Mouse (Mus musculus) T-helper 17 cell (primary cell): ENCODE measurements around the gene Prima1.

Experiments
- in situ Hi-C, 2 experiments: fragments of 300-600 bp; cut with MboI, MseI; formaldehyde crosslinking; loops; 1 replicate in 1 of 2; 2 replicates in 1 of 2; pipeline ENCODE4 v1.15.1; 2025; ENCODE audit warnings: high pct_unique_total_duplicates in 2 of 2

Gene Prima1

DNA sequence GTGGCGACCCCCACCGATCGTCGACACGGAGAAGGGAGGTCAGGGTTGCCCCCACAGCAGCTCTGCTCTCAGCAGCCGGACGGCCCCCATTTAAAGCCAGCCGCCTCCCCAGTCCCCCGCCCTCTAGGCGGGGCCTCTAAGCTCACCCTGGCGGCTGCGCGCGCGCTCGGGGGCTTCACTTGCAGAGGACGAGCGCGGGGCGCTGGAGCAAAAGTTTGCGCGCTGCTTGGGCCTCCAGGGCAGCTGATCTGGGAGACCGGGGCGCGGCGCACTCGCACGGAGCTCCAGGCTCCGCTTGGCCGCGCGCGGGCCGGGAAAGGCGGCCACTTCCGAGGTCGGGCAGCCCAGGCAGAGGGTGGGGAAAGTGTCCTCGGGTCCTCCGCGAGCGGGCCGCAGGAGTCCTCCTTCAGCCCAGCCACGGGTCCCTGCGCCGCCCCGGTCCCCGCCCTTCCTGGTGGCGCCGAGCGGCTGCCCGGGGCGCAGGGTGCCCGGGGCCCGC lies at the start of gene Prima1:
Gene Prima1 (minus strand): TSS at position 68 of the 499 bp plus-strand sequence.
- in situ Hi-C loops: no loop called here

DNA sequence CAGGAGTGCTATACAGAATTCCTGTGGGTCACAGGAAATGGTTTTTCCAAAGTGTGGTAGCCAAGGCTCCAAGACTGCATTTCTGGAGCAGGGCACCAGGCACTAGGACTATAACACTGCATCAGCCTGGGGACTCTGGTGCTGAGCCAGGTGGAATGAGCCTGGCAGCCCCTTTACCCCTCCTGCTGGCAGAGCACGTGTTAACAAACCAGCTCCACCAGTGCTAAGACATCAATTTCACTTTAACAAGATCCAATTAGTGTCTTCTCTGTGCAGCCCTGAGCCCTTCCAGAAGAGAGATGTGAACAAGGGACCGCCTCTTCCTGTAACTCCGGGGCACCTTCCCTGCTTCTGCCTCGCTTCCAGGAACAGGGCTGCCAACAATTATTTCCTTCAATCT lies 45.3 kb upstream of the Prima1 start:
- in situ Hi-C loops: no loop called here

DNA sequence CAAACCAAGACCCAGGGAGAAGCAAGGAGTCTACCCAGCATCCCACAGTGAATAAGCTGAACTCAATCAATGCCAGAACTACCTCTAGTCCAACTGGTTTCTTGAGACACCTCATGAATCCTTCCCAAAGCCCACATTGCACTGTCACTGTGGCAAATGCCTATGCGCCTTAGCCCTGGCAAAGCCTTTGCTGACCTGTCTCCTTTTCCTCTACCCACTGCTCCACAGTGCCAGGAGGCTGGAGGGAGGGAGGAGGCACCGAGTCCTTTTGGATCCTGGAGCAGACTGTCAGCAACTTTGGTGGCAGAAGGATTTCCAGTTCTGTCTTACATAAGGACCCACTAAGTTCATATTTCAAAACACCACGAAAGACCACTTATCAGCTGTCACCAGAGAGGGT lies 41.5 kb upstream of the Prima1 start:
- in situ Hi-C loops: no loop called here

DNA sequence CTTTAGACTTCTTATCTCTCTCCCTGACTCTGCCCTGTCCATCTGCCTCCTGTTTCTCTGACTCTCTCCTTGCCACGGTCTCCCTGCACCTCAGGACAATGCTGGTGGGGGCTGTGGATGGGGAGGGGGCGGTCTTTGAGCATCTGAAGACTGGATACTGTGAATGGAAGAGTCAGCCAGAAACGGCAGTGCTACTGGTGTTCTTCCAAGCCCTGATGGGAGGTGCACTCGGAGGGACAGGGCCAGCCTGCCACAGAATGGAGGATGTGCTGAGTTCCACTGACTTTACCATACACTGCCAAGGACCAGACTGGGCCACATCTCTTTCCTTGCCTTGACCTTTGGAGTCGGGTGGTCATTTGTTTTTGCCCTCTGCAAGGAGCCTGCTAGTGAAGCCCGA lies 41.0 kb upstream of the Prima1 start:
- in situ Hi-C loops: no loop called here

DNA sequence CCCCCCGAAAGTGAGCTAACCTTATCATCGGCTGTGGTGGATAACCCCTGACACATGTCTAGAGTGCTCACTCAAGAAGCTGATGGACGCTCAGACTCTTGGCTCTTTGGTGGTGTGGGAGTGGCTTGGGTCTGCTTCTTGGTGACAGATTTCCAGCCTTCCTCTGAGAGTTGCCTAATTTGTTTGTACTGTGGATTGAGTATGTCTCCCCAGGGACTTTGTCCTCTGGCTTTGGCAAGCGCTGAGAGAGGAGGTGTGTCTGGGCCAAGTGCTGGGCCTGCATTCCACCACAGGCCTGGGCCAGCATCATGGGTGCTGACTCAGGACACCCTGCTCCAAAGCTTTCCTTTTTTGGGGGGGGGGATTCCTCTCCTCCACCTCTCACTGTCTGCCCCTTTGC lies 40.0 kb upstream of the Prima1 start:
- in situ Hi-C loops: no loop called here

DNA sequence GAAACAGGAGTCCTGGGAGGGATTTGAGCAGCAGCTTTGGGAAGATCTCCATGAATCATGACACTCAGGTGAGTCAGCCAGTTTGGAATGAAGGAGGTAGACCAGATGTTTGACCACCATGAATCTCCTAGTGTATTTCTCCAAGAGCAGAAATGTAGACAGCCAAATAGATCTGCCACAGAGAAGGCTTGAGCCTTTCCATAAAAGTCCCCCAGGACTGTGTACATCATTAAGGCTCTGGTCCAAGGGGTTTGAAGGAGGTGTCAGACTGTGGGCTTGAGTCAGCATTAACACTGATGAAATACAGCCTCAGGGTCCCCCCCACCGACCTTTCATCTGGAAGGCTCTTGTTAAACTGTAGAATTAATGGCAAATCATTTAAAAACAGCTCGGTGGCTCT lies 39.5 kb upstream of the Prima1 start:
- in situ Hi-C loops: no loop called here

DNA sequence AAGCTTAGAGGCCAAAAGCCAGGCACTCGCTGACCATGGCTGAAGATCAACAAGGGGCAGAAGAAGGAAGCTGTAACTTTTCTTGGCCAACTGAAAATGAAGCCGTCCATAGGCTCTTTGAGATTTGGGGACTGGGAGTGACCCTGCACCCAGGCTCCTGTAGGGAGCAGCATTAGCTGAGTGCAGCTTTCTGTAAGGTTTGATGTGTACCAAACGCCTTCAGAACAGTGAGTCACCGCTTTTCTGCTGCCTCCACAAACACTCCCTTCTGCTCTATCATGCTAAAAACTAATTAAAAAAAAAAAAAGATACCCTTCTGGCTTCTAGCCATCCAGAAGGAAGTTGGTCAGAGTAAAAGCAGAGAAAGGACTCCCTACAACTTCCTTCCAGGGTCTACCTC lies 34.5 kb upstream of the Prima1 start:
- in situ Hi-C loops: no loop called here

DNA sequence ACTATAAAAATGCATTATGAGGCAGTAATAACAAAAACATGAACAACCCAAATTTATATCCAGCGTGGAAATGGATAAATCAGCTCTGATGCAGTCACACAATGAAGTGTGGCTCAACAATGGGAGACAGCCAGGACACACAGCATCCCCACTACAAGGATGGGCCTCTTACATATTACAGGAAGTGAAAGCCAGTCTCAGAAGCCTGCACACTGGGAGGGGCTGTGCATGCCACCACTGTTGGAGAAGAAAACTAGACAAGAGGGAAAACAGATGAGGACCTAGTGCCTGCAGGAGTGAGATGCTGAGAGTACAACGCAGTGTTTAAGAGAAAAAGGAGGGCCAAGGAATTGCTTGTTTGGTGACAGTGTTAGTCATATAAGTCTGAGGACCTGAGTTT lies 31.8 kb upstream of the Prima1 start:
- in situ Hi-C loops: no loop called here

DNA sequence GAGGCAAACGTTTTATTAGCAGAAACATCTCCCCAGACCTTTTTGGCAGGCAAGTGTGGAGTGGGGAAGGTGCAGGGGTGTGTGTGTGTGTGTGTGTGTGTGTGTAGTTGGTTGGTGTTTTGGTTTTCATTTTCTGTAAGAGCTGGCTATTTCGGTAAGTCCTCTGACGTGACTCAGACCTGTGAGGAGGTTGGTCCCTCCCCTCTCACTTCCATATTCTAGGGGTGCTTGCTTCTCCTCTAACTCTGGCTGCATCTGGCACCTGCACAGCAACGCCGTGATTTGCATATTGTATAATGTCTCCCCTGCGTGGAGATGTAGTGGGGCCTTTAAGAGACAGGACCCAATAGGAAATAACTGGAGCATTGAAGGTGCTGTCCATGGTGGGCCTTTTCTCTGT lies 31.1 kb upstream of the Prima1 start:
- in situ Hi-C loops: no loop called here

DNA sequence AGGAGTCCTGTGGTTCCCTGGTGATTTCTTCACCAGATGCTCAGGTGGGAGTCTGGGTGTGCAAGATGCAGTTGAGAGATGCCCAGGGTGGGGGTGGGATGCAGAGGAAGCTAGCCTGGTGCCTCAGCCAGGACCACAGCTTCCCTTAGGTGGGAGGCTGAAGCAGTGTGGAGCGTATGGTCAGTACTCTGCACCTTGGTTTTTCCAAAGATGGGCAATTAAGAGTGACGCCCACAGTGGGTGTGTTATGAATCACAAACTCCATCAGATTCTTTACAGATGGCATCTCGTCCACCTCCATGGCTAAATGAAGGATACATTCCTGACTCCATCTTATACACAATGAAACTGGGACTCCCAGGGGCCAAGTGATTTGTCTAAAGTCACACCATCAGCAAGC lies 30.2 kb upstream of the Prima1 start:
- in situ Hi-C loops: no loop called here

DNA sequence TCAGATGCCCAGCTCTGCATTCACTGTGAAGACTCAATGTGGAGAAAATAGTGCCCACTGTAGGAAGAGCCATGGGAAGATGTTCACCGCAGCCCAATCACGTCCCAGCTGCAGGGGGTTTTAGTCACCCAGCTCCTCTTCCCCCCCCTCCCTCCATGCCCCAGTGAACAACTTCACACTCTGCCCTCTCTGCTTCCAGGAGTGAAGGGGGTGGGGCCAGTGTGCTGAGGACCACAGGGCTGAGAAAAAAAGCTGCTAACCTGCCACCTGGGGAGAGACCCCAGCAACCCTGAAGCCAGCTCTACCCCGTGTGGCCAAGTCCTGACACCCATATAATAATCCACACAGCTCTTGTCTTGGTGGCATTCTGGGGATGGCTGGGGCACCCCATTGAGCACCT lies 24.7 kb upstream of the Prima1 start:
- in situ Hi-C loops: no loop called here

DNA sequence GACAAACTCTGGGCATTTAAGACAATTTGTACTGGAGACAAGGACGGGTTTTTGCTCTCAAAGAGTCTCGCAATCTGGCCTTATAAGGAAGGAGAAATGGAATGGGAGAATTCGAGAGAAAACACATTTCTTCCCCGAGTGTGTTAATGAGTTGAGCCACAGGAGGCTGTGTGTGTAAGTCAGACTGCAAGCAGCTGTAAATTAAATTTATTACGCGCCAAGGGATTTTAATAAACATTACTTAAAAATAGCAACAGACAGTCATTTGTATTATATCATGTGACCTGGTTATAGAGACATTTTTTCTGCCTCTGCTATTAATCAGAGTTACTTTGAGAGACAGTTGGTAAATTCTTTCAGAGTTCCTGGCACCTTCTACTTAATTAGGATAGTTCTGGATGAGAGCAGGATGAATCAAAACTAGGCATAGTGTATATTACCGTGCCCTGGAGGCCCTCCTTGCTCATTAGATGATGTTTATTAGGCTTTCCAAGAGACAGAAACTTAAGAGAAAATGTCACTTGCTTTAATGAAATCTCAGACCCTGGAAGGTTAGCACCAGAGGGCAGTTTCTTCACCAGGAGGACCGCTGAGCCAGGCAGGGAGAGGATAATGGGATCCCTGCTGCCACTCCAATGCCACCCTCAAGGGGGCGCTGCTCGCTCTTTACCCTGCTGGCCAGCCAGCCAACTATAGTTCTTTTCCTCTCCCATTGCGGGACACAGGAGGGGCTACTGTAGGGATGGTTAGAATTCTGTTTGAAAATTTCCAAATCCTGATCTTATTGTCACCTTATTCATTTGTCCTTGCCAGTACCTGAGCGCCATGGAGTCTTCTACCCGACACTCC lies 20.3 kb upstream of the Prima1 start:
- in situ Hi-C loops: no loop called here

DNA sequence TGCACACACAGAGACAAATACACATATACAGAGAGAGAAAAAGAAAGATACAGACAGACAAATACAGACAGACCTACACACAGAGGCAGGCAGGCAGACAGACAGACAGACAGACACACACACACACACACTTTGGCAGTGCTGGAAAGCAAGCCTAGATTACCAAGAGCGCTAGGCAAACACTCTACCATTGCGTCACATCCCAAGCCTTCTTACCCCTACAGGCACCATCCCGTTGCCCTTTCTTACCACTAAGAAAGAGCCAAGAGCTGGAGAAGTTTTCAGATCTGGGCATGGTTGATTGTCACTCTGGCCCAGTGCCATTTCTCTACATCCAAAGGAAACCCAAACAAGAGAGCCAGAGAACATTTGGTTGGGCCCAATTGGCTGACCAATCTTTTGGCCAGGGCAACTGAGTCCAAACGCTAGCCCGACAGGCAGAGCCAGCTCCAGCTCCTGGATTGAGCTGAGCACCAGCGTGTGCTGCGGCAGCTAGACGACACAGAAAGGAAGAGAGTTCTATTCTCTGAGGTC lies 11.0 kb upstream of the Prima1 start:
- in situ Hi-C loops: no loop called here

DNA sequence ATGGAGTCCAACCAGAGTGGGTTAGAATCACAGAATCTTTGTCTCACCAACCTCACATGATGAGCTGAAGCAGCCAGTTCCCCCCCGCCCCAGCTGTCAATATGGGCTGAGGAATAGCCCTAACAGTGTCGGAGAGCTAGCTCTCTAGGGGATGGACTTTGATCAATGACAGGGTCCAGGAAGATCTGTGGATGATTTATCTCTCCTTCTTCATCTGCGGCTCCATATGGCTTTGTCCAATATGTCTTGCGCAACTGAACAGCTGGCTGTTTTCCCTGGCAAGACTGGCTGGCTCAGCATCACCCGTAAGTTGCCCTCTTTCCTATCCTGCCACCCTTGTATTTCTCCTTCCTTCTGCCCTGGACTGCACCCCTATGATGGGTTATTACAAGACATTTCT lies 9.2 kb upstream of the Prima1 start:
- in situ Hi-C loops: no loop called here

DNA sequence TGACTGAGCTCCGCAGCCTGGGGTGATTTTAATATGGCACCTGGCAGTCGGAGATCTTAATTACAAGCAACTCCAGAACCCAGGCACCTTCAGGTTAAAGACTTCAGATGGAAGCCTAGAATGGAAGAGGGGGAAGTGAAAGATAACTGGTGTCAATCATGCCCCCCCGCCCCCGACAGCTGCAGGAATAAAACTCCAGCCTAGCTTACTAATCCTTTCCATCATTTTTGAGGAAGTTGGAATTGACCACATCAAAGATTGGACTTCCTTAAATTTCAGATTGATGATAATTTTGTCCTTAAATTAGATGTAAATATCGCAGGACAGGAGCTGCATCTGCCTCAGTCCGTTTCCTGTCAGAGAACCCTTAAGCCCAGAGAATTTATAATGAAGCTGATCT lies 8.4 kb upstream of the Prima1 start:
- in situ Hi-C loops: no loop called here

DNA sequence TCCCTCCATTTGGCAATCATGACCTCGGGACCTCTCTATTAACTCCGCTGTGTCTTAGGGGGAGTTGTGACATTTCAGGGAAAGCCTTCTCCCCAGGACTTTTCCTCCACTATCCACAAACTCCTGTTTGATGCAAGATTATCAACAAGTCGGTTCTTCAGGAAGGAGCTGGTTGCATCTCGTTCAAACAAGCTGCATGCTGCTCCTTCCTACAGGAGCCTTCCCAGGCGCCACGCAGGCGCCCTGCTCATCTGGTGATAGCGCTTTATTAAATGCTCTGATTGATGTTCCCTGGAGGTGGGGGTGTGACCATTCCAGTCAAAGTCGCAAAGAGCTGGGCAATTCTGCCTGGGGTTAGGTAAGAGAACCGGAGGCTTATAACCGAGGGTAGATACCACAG lies 1.1 kb upstream of the Prima1 start:
- in situ Hi-C loops: no loop called here

DNA sequence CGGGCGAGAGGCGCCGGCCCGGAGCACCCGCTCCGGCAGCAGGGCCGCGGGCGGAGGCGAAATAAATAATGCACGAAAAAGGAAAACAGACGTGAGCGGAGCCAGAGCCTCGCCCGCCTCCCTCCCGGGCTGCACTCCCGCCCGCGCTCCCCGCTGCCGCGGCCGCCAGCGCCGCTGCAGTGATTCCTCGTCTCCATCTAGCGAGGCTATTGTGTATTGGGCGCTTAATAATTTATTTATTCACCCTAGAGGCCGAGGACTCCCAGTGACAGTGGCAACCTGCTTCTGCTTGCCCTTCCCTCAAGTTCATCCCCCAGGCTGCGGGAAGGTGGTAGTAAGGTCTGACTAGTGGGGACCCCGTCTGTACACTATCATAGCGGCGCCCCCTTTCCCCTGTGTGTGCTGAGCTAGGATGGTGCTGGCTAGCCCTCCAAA lies 658 bp upstream of the Prima1 start:
- in situ Hi-C loops: no loop called here

DNA sequence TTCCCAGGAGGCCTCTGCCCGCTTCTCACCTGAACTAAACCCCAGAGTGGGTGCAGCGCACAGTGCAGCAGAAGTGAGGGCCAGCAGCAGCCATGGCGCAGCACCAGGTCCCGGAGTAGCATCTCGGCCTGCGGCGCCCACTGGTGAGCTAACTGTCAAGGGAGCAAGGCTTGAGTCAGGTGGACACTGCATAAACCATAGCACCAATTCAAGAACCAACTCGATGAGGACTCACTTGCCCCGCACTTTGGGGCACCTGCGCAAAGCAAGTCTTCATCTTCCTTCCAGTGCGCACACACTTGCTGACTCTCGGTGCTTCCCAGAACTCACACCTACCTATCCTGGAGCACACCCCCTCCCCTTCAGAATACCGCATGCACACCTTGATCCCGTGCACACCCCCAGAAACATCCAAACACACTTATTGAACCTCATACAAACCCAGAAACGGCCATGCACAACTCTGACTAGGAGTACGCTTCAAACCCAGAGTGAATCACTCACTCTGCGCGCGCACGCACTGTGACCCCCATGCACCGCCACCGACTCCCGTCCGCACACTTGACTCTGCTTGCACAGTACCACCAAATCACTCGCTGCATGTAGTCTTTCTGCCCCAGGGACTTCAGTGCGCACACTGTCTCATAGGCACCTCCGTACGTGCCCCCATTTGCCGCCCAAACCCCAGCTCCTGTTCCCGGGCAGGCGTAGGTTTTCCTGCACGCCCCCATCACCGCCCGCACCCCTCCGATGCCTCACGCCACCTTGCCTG lies 453 bp downstream of the Prima1 start:
- in situ Hi-C loops: no loop called here

DNA sequence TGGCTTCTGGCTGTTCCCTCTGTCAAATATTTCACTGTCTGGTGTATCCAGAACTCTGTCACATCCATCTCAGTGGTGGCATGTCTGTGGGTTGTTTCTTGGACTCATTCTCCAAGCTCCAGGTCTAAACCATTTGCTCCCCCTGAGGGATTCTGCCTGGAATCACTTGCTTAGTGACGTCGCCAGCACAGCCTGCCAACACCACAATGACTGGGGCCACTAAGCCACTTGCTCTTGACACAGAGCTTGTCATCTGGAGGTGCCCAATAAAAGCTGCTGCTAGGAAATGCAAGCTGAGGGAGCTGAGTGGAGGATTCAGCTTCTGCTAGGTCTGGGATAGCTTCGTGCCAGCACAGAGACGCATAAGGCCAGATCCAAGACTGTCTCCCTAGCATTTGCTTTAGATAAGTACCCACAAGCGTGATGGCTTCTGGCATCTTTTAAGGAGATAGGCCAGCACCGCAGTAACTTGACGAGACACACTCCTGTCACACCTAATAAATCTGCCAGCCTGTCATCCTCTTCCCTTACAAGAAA lies 3.0 kb downstream of the Prima1 start:
- in situ Hi-C loops: no loop called here

DNA sequence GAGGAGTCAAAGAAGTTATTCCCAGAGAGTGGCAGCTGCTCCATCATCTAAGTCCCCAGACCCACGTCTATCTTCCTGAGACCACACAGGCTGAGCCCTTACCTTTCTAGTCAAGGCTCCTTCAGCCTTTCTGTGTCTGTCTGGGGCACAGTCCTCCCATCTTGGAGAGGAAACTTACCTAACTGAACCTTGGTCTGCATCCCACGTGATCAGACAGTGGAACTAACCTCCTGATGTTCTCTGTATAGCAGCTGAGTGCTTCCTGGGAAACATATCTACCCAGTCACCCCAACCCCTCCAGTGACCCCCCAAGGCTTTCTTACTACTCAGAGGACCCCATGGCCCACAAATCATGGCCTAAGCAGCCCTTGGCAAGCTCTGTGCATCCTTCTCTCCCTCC lies 6.1 kb downstream of the Prima1 start:
- in situ Hi-C loops: no loop called here

DNA sequence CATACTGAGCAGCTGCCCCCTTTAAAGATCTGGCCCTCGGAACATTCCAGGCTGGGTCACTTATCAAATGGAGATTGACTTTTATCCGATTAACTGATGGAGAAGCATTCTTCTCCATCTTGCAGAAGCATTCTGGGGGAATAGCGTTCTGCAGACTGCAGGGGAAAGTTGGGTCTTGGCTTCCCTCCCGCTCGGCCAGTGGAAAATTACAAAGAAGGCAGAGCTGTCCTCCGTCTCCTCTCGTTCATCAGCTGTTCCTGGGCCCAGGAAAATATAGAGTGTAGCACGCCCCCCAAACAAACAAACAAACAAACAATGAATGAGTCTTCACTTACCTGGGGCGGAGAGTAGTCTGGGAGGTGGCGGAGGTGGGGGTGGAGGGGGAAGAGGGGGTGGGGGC lies 6.7 kb downstream of the Prima1 start:
- in situ Hi-C loops: no loop called here

DNA sequence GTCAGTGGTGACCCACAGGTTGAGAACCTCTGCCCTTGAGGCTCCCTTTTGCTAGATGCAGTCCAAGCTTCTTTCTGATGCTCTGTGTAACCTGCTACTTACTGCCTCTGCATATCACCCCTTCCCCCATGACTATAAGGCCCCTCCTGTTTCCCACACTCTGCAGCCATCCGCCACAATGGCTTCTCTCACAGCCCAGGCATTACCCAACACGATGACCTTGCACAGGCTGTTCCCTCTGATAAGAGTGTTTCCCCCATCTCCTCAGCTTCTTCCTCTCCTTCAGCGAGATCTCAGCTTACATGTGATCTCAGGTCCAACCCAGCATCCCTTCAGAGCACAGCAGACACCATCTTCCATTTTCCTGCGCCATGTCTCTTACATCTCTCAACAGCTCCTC lies 12.9 kb downstream of the Prima1 start:
- in situ Hi-C loops: no loop called here
